Mouse (Mus musculus) ES-E14 (cell line): ENCODE measurements around the gene R3hdm2. TPM values are rescaled to one million over a fixed set of nuclear protein-coding genes. Genes with fewer than 3 reads are reported as not detected.

ENCODE experiments used
- DNase-seq: peaks from one replicate; pipeline ENCODE4 v3.0.0-alpha.2; 2013; ENCODE audit warnings: low read depth, low spot score
- H3K27ac ChIP-seq: 2 replicates; pipeline ENCODE4 v1.5.1; 2012; ENCODE audit warnings: low read depth, mild to moderate bottlenecking, low read length, moderate library complexity, mixed read lengths; ENCODE audit not compliant: poor library complexity, insufficient read depth, severe bottlenecking
- H3K36me3 ChIP-seq: 2 replicates; pipeline ENCODE4 v1.6.1; 2012; ENCODE audit warnings: mild to moderate bottlenecking, low read length, moderate library complexity, mixed read lengths; ENCODE audit not compliant: control insufficient read depth, poor library complexity, insufficient read depth, severe bottlenecking
- H3K4me1 ChIP-seq, 2 experiments: fragments of 150-350 bp in 1 of 2; sonication (generic) in 1 of 2; 2 replicates each; pipeline ENCODE4 v1.6.1; 2012; ENCODE audit warnings: low read length in 2 of 2, mild to moderate bottlenecking in 1 of 2, mixed read lengths in 1 of 2; ENCODE audit not compliant: control insufficient read depth in 2 of 2, insufficient read depth in 2 of 2, poor library complexity in 1 of 2
- H3K4me3 ChIP-seq, 2 experiments: fragments of 150-350 bp in 1 of 2; sonication (generic) in 1 of 2; 2 replicates each; pipeline ENCODE4 v1.5.1; 2012; ENCODE audit warnings: low read length in 2 of 2, low read depth in 1 of 2, mild to moderate bottlenecking in 1 of 2, mixed read lengths in 1 of 2; ENCODE audit not compliant: insufficient read depth in 1 of 2, poor library complexity in 1 of 2, severe bottlenecking in 1 of 2
- H3K9ac ChIP-seq: 2 replicates; pipeline ENCODE4 v1.6.1; 2012; ENCODE audit warnings: low read depth, mild to moderate bottlenecking, low read length, mixed read lengths; ENCODE audit not compliant: poor library complexity, insufficient read depth, severe bottlenecking
- H3K9me3 ChIP-seq: fragments of 150-350 bp; sonication (generic); 2 replicates; pipeline ENCODE4 v1.6.1; 2012; ENCODE audit warnings: low read depth, mild to moderate bottlenecking, low read length; ENCODE audit not compliant: control insufficient read depth, insufficient read depth
- CHD2 ChIP-seq: IDR thresholded peaks from 2 replicates; pipeline ENCODE4 v1.6.1; 2014; ENCODE audit warnings: mild to moderate bottlenecking, low read depth, low read length, inconsistent platforms
- HCFC1 ChIP-seq: IDR thresholded peaks from 2 replicates; pipeline ENCODE4 v1.6.1; 2012; ENCODE audit warnings: low read length, inconsistent platforms, borderline replicate concordance; ENCODE audit not compliant: insufficient read depth
- MAFK ChIP-seq: IDR thresholded peaks from 2 replicates; pipeline ENCODE4 v1.6.1; 2014; ENCODE audit warnings: mild to moderate bottlenecking, low read depth, low read length, inconsistent platforms; ENCODE audit not compliant: insufficient read depth
- ZC3H11A ChIP-seq: IDR thresholded peaks from 2 replicates; pipeline ENCODE4 v1.6.1; 2012; ENCODE audit warnings: low read depth, mild to moderate bottlenecking, inconsistent platforms, low read length, borderline replicate concordance
- ZNF384 ChIP-seq: IDR thresholded peaks from 2 replicates; pipeline ENCODE4 v1.6.1; 2012; ENCODE audit warnings: low read depth, low read length, inconsistent platforms
- in situ Hi-C, 2 experiments: fragments of 600-800 bp; cut with MboI; formaldehyde crosslinking; loops; one replicate each; pipeline ENCODE4 v1.15.1; 2025; ENCODE audit warnings: low sequenced_read_pairs in 2 of 2, inconsistent platforms in 1 of 2; ENCODE audit not compliant: unreplicated experiment in 2 of 2
- total RNA-seq: library from RNA; depleted of rRNA; stranded (reverse); fragments of 300-350 nt; gene quantifications from 2 replicates; pipeline ENCODE4 v1.2.3, GENCODE M21; 2012

R3hdm2 gene
- total RNA-seq, 1 experiment, result 25.5 TPM

DNA sequence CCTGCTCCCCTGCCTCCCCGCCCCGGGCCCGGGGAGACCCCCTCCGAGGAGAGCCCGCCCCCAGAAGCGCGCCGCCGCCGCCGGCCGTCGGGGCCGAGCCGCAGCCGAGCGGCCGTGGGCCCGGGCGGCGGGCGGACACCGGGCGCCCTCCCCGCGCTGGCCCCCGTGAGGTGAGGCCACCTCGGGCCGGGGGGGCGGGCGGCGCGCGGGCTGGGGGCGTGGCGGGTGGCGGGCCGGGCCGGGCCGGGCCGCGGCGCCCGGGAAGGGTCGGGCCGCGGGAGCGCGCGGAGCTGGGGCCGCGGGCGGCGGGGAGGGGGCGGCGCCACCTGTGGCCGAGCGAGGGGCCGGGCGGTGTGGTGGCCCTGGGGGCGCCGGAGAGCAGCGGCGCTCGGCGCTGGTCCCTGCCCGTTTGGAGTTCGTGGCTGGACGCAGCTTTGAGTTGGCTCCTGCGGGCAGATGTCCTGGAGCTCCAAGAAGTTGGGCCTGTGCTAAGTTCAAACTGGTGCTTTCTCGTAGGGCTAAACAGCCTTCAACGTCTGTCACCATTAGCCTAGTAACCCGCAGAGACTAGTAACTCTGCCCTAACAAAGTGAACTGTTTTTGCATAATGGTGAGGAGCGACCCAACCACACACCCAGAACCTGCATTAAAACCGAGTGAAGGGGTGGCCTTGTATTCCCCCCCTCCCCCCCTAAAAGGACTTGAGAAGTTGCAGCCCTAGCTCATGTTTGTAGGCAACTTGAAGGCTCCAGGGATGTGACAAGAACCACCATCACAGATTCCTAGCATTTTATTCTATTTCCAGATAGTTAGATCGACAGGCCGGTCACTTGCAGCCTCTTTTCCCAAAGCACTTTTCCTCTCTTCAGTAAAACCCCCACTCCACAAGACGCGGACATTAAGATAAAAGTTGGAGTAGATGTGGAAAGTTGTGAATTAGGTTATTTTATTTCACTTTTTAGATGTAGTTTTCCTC, 928 bp downstream of the R3hdm2 start:
- peak; percentile 34 for DNase-seq
- peak overlapping the region; percentile 75 for H3K9ac ChIP-seq

DNA sequence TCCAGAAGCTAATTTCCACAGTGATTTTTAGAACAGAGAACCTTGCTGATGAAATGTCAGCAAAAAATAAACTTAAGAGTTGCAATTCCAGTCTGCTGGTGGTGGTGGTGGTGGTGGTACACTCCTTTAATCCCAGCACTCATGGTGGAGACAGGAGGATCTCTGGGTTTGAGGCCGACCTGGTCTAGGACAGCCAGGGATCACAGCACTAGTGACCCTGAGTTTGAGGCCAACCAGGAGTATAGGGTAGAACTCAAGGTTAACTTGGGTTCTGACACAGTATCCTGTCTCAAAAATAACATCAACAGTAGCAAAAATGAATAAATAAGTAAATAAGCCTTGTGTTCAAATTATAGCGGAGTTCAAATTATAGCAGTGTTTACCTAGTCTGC, 1.6 kb downstream of the R3hdm2 start:
- DNase-seq, result no peak
- Histone ChIP-seq H3K4me1 (peaks cover 3 to 7% of the 10 kb centered on the region in 2 experiments; a peak in 1 of 4 replicates), H3K9ac (no peak overlapping the region), H3K27ac (no peak overlapping the region; the same call in 1 of the 2 replicates), H3K9me3 (no peaks in the 10 kb centered on the region), H3K4me3 (peak overlapping the region; percentile 76 to 100; a peak in 3 of 4 replicates), H3K36me3 (no peaks in the 10 kb centered on the region)
- in situ Hi-C loops, result no loop called here
- no peak for TF ChIP-seq CHD2
- TF ChIP-seq MAFK, result no peak
- TF ChIP-seq ZC3H11A, result no peak
- no peak for TF ChIP-seq ZNF384
- TF ChIP-seq HCFC1, result no peak

More for the DNA sequence above, 928 bp downstream of the R3hdm2 start:
- Histone ChIP-seq H3K27ac (peak overlapping the region; percentile 93), H3K4me1 (peaks cover 3 to 7% of the 10 kb centered on the region in 2 experiments; a peak in 1 of 4 replicates), H3K36me3 (no peaks in the 10 kb centered on the region), H3K9me3 (no peaks in the 10 kb centered on the region), H3K4me3 (peak overlapping the region; percentile 76 to 100)
- in situ Hi-C loops, result no loop called here
- TF ChIP-seq ZC3H11A (no peak), HCFC1 (0 out of 2 replicates have a peak, but pooled peaks have one; percentile 45)

DNA sequence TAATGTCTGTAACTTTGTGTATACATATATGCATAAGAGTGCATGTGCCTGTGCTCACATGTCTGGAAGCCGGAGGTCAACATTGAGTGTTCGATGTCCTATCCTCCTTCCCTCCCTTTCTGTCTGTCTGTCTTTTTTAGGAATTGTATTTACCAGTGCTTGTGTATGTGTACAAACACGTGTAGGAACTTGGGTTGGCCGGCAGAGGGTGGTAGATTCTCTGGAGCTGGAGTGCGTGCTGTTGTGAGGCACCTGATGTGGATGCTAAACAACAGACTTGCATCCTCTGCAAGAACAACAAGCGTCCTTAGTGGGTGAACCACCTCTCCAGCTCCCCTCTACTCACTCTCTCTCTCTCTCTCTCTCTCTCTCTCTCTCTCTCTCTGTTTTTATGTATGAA, 11.6 kb downstream of the R3hdm2 start:
- Histone ChIP-seq H3K9ac (no peak overlapping the region), H3K4me3 (no peak overlapping the region), H3K36me3 (no peaks in the 10 kb centered on the region), H3K4me1 (no peaks in the 10 kb centered on the region), H3K27ac (no peak overlapping the region), H3K9me3 (no peaks in the 10 kb centered on the region)
- in situ Hi-C loops, result no loop called here
- TF ChIP-seq ZC3H11A (no peak), ZNF384 (no peak)
- peak; percentile 44 for DNase-seq

DNA sequence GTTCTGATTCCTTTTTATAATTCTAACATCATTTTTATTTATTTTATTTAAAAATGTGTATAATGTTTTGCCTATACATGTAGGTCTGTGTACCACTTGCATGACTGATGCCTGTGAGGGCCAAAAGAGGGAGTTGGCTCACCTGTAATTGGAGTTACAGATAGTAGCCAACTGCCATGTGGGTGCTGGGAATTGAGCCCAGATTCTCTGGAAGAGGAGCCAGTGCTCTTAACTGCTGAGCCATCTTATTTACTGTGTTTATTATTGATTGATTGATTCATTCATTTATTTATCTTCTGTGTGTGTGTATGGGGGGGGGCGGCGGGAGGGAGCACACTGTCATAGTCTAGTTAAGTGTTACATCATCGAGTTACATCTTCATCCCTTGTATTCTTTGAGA, 24.6 kb downstream of the R3hdm2 start:
- Histone ChIP-seq H3K4me3 (no peak overlapping the region), H3K36me3 (0 out of 2 replicates have a peak, but pooled peaks cover 2% of the 10 kb centered on the region), H3K9me3 (no peaks in the 10 kb centered on the region), H3K9ac (no peak overlapping the region), H3K27ac (no peak overlapping the region), H3K4me1 (no peaks in the 10 kb centered on the region)
- in situ Hi-C loops, result no loop called here
- DNase-seq, result no peak
- no peak for TF ChIP-seq CHD2
- no peak for TF ChIP-seq MAFK

DNA sequence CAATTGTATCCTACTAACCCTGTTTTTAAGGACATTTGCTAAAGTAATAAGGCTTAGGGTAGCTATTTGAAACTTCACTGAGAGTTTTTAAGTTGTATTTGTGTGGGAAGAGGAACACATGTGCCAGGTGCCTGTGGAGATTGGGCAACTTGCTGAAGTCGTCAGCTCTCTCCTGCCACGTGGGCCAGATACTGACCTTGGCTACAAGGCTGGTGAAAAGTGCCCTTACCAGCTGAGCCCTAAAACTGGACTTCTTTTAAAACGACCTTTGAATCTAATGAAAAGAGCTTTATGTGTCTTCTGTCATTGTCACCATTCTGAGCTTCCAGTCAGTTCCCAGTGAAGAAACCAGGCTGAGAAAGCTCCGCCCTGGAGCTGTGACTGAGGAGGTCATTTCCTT, 27.3 kb downstream of the R3hdm2 start:
- DNase-seq, result no peak
- H3K9me3 ChIP-seq, result no peaks in the 10 kb centered on the region
- no peak overlapping the region for H3K27ac ChIP-seq
- no peaks in the 10 kb centered on the region for H3K4me1 ChIP-seq
- TF ChIP-seq HCFC1 (no peak), CHD2 (no peak), ZNF384 (no peak), ZC3H11A (no peak), MAFK (no peak)
- H3K4me3 ChIP-seq, result no peak overlapping the region
- in situ Hi-C loops, result no loop called here
- no peak overlapping the region for H3K9ac ChIP-seq
- H3K36me3 ChIP-seq, result no peaks in the 10 kb centered on the region
